Mouse (Mus musculus): ENCODE data around the gene Morn5. TPM values are rescaled to one million over a fixed set of nuclear protein-coding genes. Genes with fewer than 3 reads are reported as not detected.

Morn5 gene
- polyA plus RNA-seq, 1 experiment from 2014 or later: 0.42 TPM

Other genes starting within 250 kb of the Morn5 start
- gene Ttll11, start 69.5 kb upstream of the Morn5 start, polyA plus RNA-seq (2015; fragmentation: Nextera tagmentation; extraction: Ambion mirVana): 0.80 and 0.94 TPM in 2 replicates
- gene Ndufa8, start 52 bp upstream of the Morn5 start, polyA plus RNA-seq (2015; fragmentation: Nextera tagmentation; extraction: Ambion mirVana): 553 and 578 TPM in 2 replicates
- gene Lhx6, start 56.0 kb downstream of the Morn5 start, polyA plus RNA-seq (2015; fragmentation: Nextera tagmentation; extraction: Ambion mirVana): 1.3 and 1.8 TPM in 2 replicates
- gene Mrrf, start 86.9 kb downstream of the Morn5 start, polyA plus RNA-seq (2015; fragmentation: Nextera tagmentation; extraction: Ambion mirVana): 38.6 and 41.7 TPM in 2 replicates
- 66.1 and 69.5 TPM in 2 replicates for gene Rbm18, start 87.3 kb downstream of the Morn5 start, polyA plus RNA-seq (2015; fragmentation: Nextera tagmentation; extraction: Ambion mirVana)
- 21.9 and 26.2 TPM in 2 replicates for gene Ptgs1, start 181.0 kb downstream of the Morn5 start, polyA plus RNA-seq (2015; fragmentation: Nextera tagmentation; extraction: Ambion mirVana)